Mouse (Mus musculus) heart, adult 2 months (tissue): ENCODE measurements around the gene Rhobtb3. TPM values are rescaled to one million over a fixed set of nuclear protein-coding genes. Genes with fewer than 3 reads are reported as not detected.

Source experiments
- DNase-seq, 2 experiments: peaks; one replicate each; pipeline ENCODE4 v3.0.0; 2021
- H3K27ac ChIP-seq: fragments of 200-600 bp; 2 replicates; pipeline ENCODE4 v1.8.1; 2022
- H3K27me3 ChIP-seq: fragments of 200-500 bp; 2 replicates; pipeline ENCODE4 v1.6.1; 2012; ENCODE audit warnings: mild to moderate bottlenecking, low read length, inconsistent platforms, mixed read lengths; ENCODE audit not compliant: control insufficient read depth, insufficient read depth
- H3K36me3 ChIP-seq: fragments of 200-500 bp; 2 replicates; pipeline ENCODE4 v1.6.1; 2012; ENCODE audit warnings: low read length, inconsistent platforms; ENCODE audit not compliant: control insufficient read depth, insufficient read depth
- H3K4me1 ChIP-seq: fragments of 200-500 bp; 2 replicates; pipeline ENCODE4 v1.6.1; 2011; ENCODE audit warnings: low read length; ENCODE audit not compliant: control insufficient read depth, insufficient read depth
- H3K4me3 ChIP-seq: fragments of 200-600 bp; 2 replicates; pipeline ENCODE4 v1.8.1; 2022
- H3K79me2 ChIP-seq: fragments of 200-500 bp; replicated peaks from 2 replicates; pipeline ENCODE4 v1.6.1; 2012; ENCODE audit warnings: mild to moderate bottlenecking, inconsistent platforms, low read length, moderate library complexity, mixed read lengths; ENCODE audit not compliant: control insufficient read depth, insufficient read depth
- H3K9ac ChIP-seq: fragments of 200-500 bp; 2 replicates; pipeline ENCODE4 v1.6.1; 2012; ENCODE audit warnings: low read depth, mild to moderate bottlenecking, control low read depth, inconsistent platforms, low read length, mixed read lengths
- CTCF ChIP-seq: fragments of 200-600 bp; IDR thresholded peaks from 2 replicates; pipeline ENCODE4 v1.8.1; 2022; ENCODE audit warnings: antibody characterized with exemption, mild to moderate bottlenecking, moderate library complexity
- EP300 ChIP-seq: fragments of 200-500 bp; IDR thresholded peaks from 2 replicates; pipeline ENCODE4 v1.6.1; 2011; ENCODE audit warnings: low read depth, low read length, control low read depth; ENCODE audit not compliant: insufficient read depth
- POLR2A ChIP-seq: fragments of 200-500 bp; IDR thresholded peaks from 2 replicates; pipeline ENCODE4 v1.6.1; 2011; ENCODE audit warnings: mild to moderate bottlenecking, low read depth, low read length, control low read depth; ENCODE audit not compliant: insufficient read depth
- WGBS: fragments of 180-500 bp; shearing (Covaris S2); methylation state at CpG from one replicate; pipeline ENCODE4 v1.1.7; 2018; 5-methylcytosine and 5-hydroxymethylcytosine counted together
- intact Hi-C: fragments of 180-260 bp; cut with DNase I; formaldehyde crosslinking; loops from one replicate; pipeline ENCODE4 v1.15.1; 2025
- long read RNA-seq: library from polyadenylated mRNA; stranded (forward); transcript quantifications from one replicate; pipeline ENCODE4 v2.0.0, GENCODE M21; 2021
- polyA plus RNA-seq: library from polyadenylated mRNA; depleted of rRNA; stranded (reverse); fragments of >200 nt; gene quantifications from 2 replicates; pipeline ENCODE4 v1.2.3, GENCODE M21; 2012; rRNA removed
- total RNA-seq, 2 experiments: library from RNA; stranded (reverse); gene quantifications; 2 replicates each; pipeline ENCODE4 v1.2.3; 2021

Gene Rhobtb3
- total RNA-seq: 10 to 100 TPM; 11.3 to 12.6 TPM
- polyA plus RNA-seq: 7.6 and 16.0 TPM in 2 replicates
- long read RNA-seq, full-length matches to known transcripts: 14 of 17 reads
- long read RNA-seq, partial matches to known transcripts: 1 of 17 reads
- long read RNA-seq, other reads (novel, unspliced or antisense): 2 of 17 reads

GRCm38 (mm10) chr13:75943189-75944043 lies at the start of gene Rhobtb3:
Gene Rhobtb3 (minus strand): TSS chr13:75943925.
- peak within 1 kb of the TSS; percentile 80 for H3K4me3 ChIP-seq
- peak within 1 kb of the TSS; percentile 81 for H3K27ac ChIP-seq
- H3K9ac ChIP-seq: peak within 1 kb of the TSS; percentile 71
- H3K36me3 ChIP-seq: peaks cover 3% of the 10 kb centered on the region
- H3K79me2 ChIP-seq: no peaks in the 10 kb centered on the region
- H3K27me3 ChIP-seq: no peaks in the 10 kb centered on the region
- H3K4me1 ChIP-seq: peaks cover 3% of the 10 kb centered on the region
- no peak for TF ChIP-seq POLR2A
- TF ChIP-seq EP300: no peak
- TF ChIP-seq CTCF: no peak
- intact Hi-C loops: loop anchor here (1.0 to 5.0 kb wide), 4 partner anchors 75 to 236 kb away; partner anchors contain the start of genes Arsk, Ell2, Gpr150 and Rfesd
- under 1% methylated on average over 110 of the region's 110 CpGs for WGBS
- DNase-seq: peak; percentile 85

DNA sequence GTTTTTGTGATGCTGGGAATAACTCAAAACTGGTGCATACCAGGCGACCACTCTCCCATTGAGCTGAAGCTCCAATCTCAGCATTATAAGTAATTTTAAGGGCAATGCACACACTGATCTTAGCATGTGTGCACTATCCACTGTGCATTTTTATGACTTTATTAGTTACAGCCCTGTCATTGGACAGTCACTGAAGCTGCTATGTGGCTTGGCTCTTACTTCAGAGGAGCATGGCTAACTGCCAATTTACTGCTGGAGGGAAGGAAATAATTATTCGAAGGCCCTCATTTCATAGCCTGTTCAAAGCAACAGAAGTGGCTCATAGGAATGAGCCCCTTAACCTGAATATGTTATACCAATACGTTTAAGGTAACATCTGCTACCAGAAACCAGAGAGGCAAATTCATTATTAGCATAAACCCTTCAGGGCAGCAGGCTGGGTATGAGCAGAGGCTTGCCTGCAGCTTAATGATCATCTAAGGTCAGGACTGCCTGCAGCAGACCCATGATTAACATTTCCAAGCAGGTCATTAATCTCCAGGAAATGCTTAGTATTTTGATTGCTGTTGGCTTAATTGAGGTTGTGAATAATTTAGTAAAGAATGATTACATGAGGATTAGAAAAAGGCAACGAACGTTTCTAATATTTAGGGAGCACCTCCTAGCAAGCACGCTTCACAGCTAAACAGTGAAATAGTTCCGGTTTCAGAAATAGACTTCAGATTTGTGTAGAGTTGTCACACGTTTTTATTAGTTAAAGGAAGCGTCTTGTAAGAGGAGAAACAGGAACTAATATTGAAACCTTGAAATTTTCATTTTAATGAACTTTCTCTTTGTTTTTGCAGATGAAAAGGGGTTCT lies 48.7 kb upstream of the Rhobtb3 start:
- H3K27ac ChIP-seq: no peak overlapping the region
- WGBS: 48% methylated on average over 9 of the region's 9 CpGs
- intact Hi-C loops: no loop called here
- TF ChIP-seq POLR2A (no peak), EP300 (no peak), CTCF (no peak)
- H3K27me3 ChIP-seq: no peaks in the 10 kb centered on the region
- no peak overlapping the region for H3K4me3 ChIP-seq
- DNase-seq: no peak
- 0 out of 2 replicates have a peak, but pooled peaks cover 1% of the 10 kb centered on the region for H3K4me1 ChIP-seq
- H3K9ac ChIP-seq: no peak overlapping the region
- no peaks in the 10 kb centered on the region for H3K36me3 ChIP-seq
- no peaks in the 10 kb centered on the region for H3K79me2 ChIP-seq

DNA sequence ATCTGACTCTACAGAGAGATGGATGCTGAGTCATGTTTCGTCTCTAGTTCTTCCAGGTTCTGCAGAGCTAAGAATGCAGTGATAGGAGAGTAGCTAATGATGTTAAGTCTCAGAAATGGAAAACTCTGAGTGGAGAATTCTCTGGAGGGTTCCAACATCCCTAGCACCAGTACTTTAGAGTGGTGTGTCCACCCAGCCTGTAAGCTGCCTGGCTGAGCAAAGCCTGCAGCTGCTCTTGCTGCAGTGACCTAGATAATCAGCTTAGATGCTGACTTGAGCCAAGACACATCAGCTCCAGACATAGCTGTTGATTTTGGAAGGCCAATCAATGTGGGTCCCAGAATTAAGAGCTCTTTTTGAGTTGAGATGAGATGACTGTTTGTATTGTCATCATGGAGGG lies 44.4 kb upstream of the Rhobtb3 start:
- WGBS: 69% methylated on average over 1 of the region's 1 CpGs
- peak; percentile 24 to 52 for DNase-seq
- no peaks in the 10 kb centered on the region for H3K79me2 ChIP-seq
- intact Hi-C loops: no loop called here
- H3K27ac ChIP-seq: 0 out of 2 replicates have a peak overlapping the region, but pooled peaks have one; percentile 1
- H3K36me3 ChIP-seq: no peaks in the 10 kb centered on the region
- H3K4me1 ChIP-seq: 0 out of 2 replicates have a peak, but pooled peaks cover 1% of the 10 kb centered on the region
- TF ChIP-seq CTCF (no peak), POLR2A (no peak), EP300 (no peak)
- no peaks in the 10 kb centered on the region for H3K27me3 ChIP-seq
- no peak overlapping the region for H3K4me3 ChIP-seq
- H3K9ac ChIP-seq: no peak overlapping the region

DNA sequence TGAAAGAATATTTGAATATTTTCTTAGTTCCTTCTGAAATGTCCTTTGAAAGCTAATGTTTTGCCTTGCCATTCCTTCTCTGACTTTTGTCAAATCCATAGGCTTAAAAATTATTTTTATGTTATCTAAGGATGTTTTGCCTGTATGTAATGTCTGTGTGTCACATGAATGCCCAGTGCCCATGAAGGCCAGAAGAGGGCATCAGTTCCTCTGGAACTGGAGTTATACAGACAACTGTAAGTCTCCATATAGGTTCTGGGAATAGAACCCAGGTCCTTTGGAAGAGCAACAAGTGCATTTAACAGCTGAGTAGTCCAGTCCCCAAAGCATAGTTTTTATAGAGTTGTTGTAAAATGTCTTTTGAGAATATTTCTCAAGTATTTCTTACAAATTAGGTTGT lies 38.2 kb upstream of the Rhobtb3 start:
- no peak for DNase-seq
- Histone ChIP-seq H3K36me3 (no peaks in the 10 kb centered on the region), H3K27ac (no peak overlapping the region), H3K4me1 (no peaks in the 10 kb centered on the region), H3K4me3 (no peak overlapping the region), H3K27me3 (no peaks in the 10 kb centered on the region), H3K79me2 (no peaks in the 10 kb centered on the region), H3K9ac (no peak overlapping the region)
- intact Hi-C loops: loop anchor here (2.0 kb wide), 1 partner anchor 75 kb away; the partner anchor contains the start of gene Gpr150
- TF ChIP-seq CTCF (peak; percentile 76), EP300 (no peak), POLR2A (no peak)

- 82% methylated on average over 2 of the region's 2 CpGs for WGBS
- H3K27me3 ChIP-seq: no peaks in the 10 kb centered on the region
- no peak for DNase-seq
- no peak overlapping the region for H3K9ac ChIP-seq
- no peaks in the 10 kb centered on the region for H3K4me1 ChIP-seq
- no peaks in the 10 kb centered on the region for H3K79me2 ChIP-seq
- TF ChIP-seq CTCF (no peak), EP300 (no peak), POLR2A (no peak)
- no peaks in the 10 kb centered on the region for H3K36me3 ChIP-seq
- no peak overlapping the region for H3K4me3 ChIP-seq
- intact Hi-C loops: no loop called here
- no peak overlapping the region for H3K27ac ChIP-seq
Observed at GRCm38 (mm10) chr13:75976649-75977048, 32.9 kb upstream of the Rhobtb3 start.

DNA sequence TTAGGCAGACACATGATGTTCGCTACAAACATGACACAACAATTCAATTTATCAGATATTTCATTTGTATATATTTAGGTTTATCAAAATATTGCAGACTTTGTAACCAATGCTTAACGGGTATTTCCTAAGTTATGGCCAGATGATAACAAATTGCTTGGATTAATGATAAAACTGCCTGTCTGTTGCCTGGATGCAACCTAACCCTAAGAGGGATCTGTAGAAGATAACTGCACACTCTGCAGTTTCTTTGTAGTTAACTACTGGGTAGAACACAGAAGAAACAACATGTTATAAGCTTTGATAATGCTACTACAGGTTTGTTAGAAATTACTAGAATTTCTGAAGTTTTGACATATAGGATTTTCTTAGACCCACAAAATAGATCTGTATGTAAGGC lies 32.5 kb upstream of the Rhobtb3 start:
- Histone ChIP-seq H3K79me2 (no peaks in the 10 kb centered on the region), H3K4me1 (no peaks in the 10 kb centered on the region), H3K27ac (no peak overlapping the region), H3K4me3 (no peak overlapping the region), H3K9ac (no peak overlapping the region), H3K36me3 (no peaks in the 10 kb centered on the region), H3K27me3 (no peaks in the 10 kb centered on the region)
- no peak for DNase-seq
- intact Hi-C loops: no loop called here
- TF ChIP-seq POLR2A: no peak
- TF ChIP-seq EP300: no peak
- TF ChIP-seq CTCF: no peak
- WGBS: 79% methylated on average over 2 of the region's 2 CpGs
